Mouse (Mus musculus) liver, adult 2 months (tissue): ENCODE results near the gene Ffar2.

Experiments used
- CTCF ChIP-seq: fragments of 200-500 bp; IDR thresholded peaks from 2 replicates; pipeline ENCODE4 v1.5.1; 2011; ENCODE audit warnings: low read depth, low read length, control low read depth
- POLR2A ChIP-seq: fragments of 200-500 bp; IDR thresholded peaks from 2 replicates; pipeline ENCODE4 v1.6.1; 2011; ENCODE audit warnings: low read length, control low read depth; ENCODE audit not compliant: insufficient read depth; ENCODE audit errors: extremely low read depth

GRCm38 (mm10) chr7:30805924-30806323, 17.7 kb downstream of the Ffar2 start:
- TF ChIP-seq CTCF = peak; percentile 77
- no peak for TF ChIP-seq POLR2A
